Mouse (Mus musculus) kidney, embryonic 16.5 days (tissue): ENCODE measurements at regions not wholly inside any gene's neighbourhood (a gene's known extent, or its start where the extent isn't known, plus 50 kb on each side); places are given as distances from the start of the nearest gene placed in this dataset. TPM values are rescaled to one million over a fixed set of nuclear protein-coding genes. Genes with fewer than 3 reads are reported as not detected.

ENCODE experiments used
- microRNA-seq: library from miRNA; unstranded; fragments of <30 nt; microRNA quantifications from one replicate; pipeline ENCODE4, GENCODE M21; 2016

Small RNAs in the stretch of these regions (microRNA-seq; reads per million reads assigned to microRNA genes)
- gene Gm27684 = not detected
